Mouse (Mus musculus): ENCODE results near the gene Reep3. TPM values are rescaled to one million over a fixed set of nuclear protein-coding genes. Genes with fewer than 3 reads are reported as not detected.

Reep3 gene
- 53.3 and 54.0 TPM in 2 replicates for polyA plus RNA-seq (2016; fragmentation: Nextera tagmentation; extraction: Ambion mirVana)

GRCm38 (mm10) chr10:67096621-67097436 is at the start of gene Reep3:
Gene Reep3 (minus strand): TSS chr10:67096945.
- Histone ChIP-seq H3K9ac (peak within 1 kb of the TSS; percentile 99), H3K4me2 (replicated peaks) (peak within 1 kb of the TSS; percentile 78), H3K9me3 (replicated peaks) (no peaks in the 10 kb centered on the region), H3K4me1 (peaks cover 47% of the 10 kb centered on the region), H3K27me3 (no peaks in the 10 kb centered on the region), H3K36me3 (no peaks in the 10 kb centered on the region), H3K4me3 (peak within 1 kb of the TSS; percentile 91), H3K27ac (peak within 1 kb of the TSS; percentile 100)
- WGBS = under 1% methylated on average over 82 of the region's 97 CpGs
- peak; percentile 84 for ATAC-seq (ENCODE audit: low FRiP score)

GRCm38 (mm10) chr10:67145623-67146022 is 48.9 kb upstream of the Reep3 start:
- H3K9me3 ChIP-seq (replicated peaks) = no peaks in the 10 kb centered on the region
- H3K9ac ChIP-seq = no peak overlapping the region
- ATAC-seq (ENCODE audit: low FRiP score) = no peak
- no peaks in the 10 kb centered on the region for H3K36me3 ChIP-seq
- no peaks in the 10 kb centered on the region for H3K27me3 ChIP-seq
- no peak overlapping the region for H3K27ac ChIP-seq
- H3K4me2 ChIP-seq (replicated peaks) = no peak overlapping the region
- H3K4me3 ChIP-seq = no peak overlapping the region
- 83% methylated on average over 4 of the region's 4 CpGs for WGBS
- peaks cover 3% of the 10 kb centered on the region for H3K4me1 ChIP-seq

GRCm38 (mm10) chr10:67144269-67144668 is 47.5 kb upstream of the Reep3 start:
- Histone ChIP-seq H3K4me1 (peaks cover 3% of the 10 kb centered on the region), H3K4me3 (no peak overlapping the region), H3K9ac (no peak overlapping the region), H3K9me3 (replicated peaks) (no peaks in the 10 kb centered on the region), H3K4me2 (replicated peaks) (no peak overlapping the region), H3K36me3 (no peaks in the 10 kb centered on the region), H3K27ac (no peak overlapping the region), H3K27me3 (no peaks in the 10 kb centered on the region)
- WGBS = 66% methylated on average over 2 of the region's 2 CpGs
- ATAC-seq (ENCODE audit: low FRiP score) = no peak

- no peak for ATAC-seq (ENCODE audit: low FRiP score)
- Histone ChIP-seq H3K27me3 (no peaks in the 10 kb centered on the region), H3K4me3 (no peak overlapping the region), H3K4me1 (peaks cover 3% of the 10 kb centered on the region), H3K9ac (no peak overlapping the region), H3K36me3 (no peaks in the 10 kb centered on the region), H3K9me3 (replicated peaks) (no peaks in the 10 kb centered on the region), H3K27ac (no peak overlapping the region), H3K4me2 (replicated peaks) (no peak overlapping the region)
Observed at GRCm38 (mm10) chr10:67143661-67144060, 46.9 kb upstream of the Reep3 start.

DNA sequence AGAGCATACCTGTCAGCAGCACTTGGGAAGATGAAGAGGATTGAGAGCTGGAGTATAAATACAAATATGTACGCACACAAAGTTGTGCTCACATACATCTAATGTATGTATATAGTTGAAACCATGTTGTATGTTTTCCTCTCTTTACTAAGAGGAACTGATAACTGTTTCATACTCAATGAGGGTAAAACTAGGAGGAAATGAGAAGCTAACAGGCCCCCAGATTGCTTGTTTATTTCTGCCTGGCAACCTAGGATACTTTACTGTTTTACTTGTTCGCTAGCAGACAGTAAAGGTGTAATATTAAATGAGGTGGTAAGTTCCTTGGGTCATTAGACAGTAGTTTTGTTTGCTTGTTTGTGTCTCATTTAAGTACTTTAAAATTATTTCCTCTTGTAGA is 40.7 kb upstream of the Reep3 start:
- WGBS = 98% methylated on average over 2 of the region's 2 CpGs
- no peak for ATAC-seq (ENCODE audit: low FRiP score)
- no peaks in the 10 kb centered on the region for H3K9me3 ChIP-seq (replicated peaks)
- no peaks in the 10 kb centered on the region for H3K27me3 ChIP-seq
- H3K4me3 ChIP-seq = no peak overlapping the region
- no peaks in the 10 kb centered on the region for H3K36me3 ChIP-seq
- no peak overlapping the region for H3K4me2 ChIP-seq (replicated peaks)
- no peak overlapping the region for H3K27ac ChIP-seq
- no peaks in the 10 kb centered on the region for H3K4me1 ChIP-seq
- no peak overlapping the region for H3K9ac ChIP-seq

DNA sequence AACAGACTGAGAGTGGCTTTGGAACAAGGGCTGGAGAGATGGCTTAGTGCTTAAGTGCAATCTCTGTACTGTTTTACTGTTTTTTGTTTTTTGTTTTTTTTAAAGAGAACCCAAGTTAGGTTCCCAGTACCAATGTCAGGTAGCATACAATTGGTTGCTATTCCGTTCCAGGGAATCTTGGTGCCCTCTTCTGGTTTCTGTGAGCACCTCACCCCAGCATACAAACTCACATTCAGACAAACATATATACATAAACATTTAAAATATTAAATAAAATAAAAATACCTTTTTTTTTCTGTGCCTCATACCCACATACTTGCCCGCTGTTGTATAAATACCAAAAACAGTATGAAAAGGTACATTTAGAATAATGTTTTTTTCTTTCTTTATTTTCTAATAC is 37.6 kb upstream of the Reep3 start:
- no peak overlapping the region for H3K4me3 ChIP-seq
- no peaks in the 10 kb centered on the region for H3K4me1 ChIP-seq
- H3K27me3 ChIP-seq = no peaks in the 10 kb centered on the region
- H3K36me3 ChIP-seq = no peaks in the 10 kb centered on the region
- WGBS = 91% methylated on average over 2 of the region's 2 CpGs
- ATAC-seq (ENCODE audit: low FRiP score) = no peak
- no peaks in the 10 kb centered on the region for H3K9me3 ChIP-seq (replicated peaks)
- H3K9ac ChIP-seq = no peak overlapping the region
- H3K4me2 ChIP-seq (replicated peaks) = no peak overlapping the region
- no peak overlapping the region for H3K27ac ChIP-seq

DNA sequence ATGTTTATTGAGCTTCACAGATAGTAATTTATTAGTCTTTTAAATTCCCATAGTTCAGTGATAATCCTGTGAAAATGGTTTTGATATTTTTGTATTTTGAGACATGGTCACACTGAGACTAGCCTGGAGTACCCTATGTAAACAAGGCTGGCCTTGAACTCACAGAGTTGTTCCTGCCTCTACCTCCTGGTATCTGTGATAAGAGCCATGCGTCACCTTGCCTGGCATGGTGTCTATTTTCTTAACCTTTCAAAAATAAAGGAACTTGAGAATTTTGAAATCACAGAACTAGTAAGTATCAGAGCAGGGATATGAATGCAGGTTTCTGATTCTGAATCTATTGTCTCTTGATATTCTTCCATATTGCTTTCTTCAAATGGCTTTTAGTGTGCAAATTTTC is 35.0 kb upstream of the Reep3 start:
- H3K9ac ChIP-seq = no peak overlapping the region
- H3K36me3 ChIP-seq = no peaks in the 10 kb centered on the region
- no peaks in the 10 kb centered on the region for H3K9me3 ChIP-seq (replicated peaks)
- H3K27me3 ChIP-seq = no peaks in the 10 kb centered on the region
- 79% methylated on average over 1 of the region's 1 CpGs for WGBS
- no peak overlapping the region for H3K27ac ChIP-seq
- peaks cover 12% of the 10 kb centered on the region for H3K4me1 ChIP-seq
- no peak overlapping the region for H3K4me3 ChIP-seq
- no peak for ATAC-seq (ENCODE audit: low FRiP score)
- H3K4me2 ChIP-seq (replicated peaks) = no peak overlapping the region

- Histone ChIP-seq H3K36me3 (no peaks in the 10 kb centered on the region), H3K27ac (no peak overlapping the region), H3K9ac (no peak overlapping the region), H3K4me3 (no peak overlapping the region), H3K9me3 (replicated peaks) (no peaks in the 10 kb centered on the region), H3K4me1 (peaks cover 12% of the 10 kb centered on the region), H3K4me2 (replicated peaks) (no peak overlapping the region), H3K27me3 (no peaks in the 10 kb centered on the region)
- no peak for ATAC-seq (ENCODE audit: low FRiP score)
- WGBS = 63% methylated on average over 1 of the region's 1 CpGs
Observed at GRCm38 (mm10) chr10:67129531-67129930, 32.8 kb upstream of the Reep3 start.

GRCm38 (mm10) chr10:67126859-67127758 is 30.4 kb upstream of the Reep3 start:
- WGBS = 1% methylated on average over 73 of the region's 115 CpGs
- Histone ChIP-seq H3K27ac (peak overlapping the region; percentile 93), H3K9me3 (replicated peaks) (no peaks in the 10 kb centered on the region), H3K36me3 (no peaks in the 10 kb centered on the region), H3K27me3 (no peaks in the 10 kb centered on the region), H3K4me2 (replicated peaks) (peak overlapping the region; percentile 94), H3K9ac (peak overlapping the region; percentile 96), H3K4me3 (peak overlapping the region; percentile 92), H3K4me1 (peaks cover 15% of the 10 kb centered on the region)
- ATAC-seq (ENCODE audit: low FRiP score) = peak; percentile 85

- H3K4me2 ChIP-seq (replicated peaks) = peak overlapping the region; percentile 94
- H3K4me1 ChIP-seq = peaks cover 19% of the 10 kb centered on the region
- ATAC-seq (ENCODE audit: low FRiP score) = peak; percentile 82
- no peaks in the 10 kb centered on the region for H3K36me3 ChIP-seq
- 2% methylated on average over 49 of the region's 50 CpGs for WGBS
- no peaks in the 10 kb centered on the region for H3K9me3 ChIP-seq (replicated peaks)
- peak overlapping the region; percentile 92 for H3K4me3 ChIP-seq
- H3K27me3 ChIP-seq = no peaks in the 10 kb centered on the region
- peak overlapping the region; percentile 96 for H3K9ac ChIP-seq
- peak overlapping the region; percentile 93 for H3K27ac ChIP-seq
Observed at GRCm38 (mm10) chr10:67126061-67126858, 29.5 kb upstream of the Reep3 start.

- Histone ChIP-seq H3K4me1 (peaks cover 23% of the 10 kb centered on the region), H3K27ac (no peak overlapping the region), H3K4me3 (no peak overlapping the region), H3K27me3 (no peaks in the 10 kb centered on the region), H3K9ac (no peak overlapping the region), H3K9me3 (replicated peaks) (no peaks in the 10 kb centered on the region), H3K36me3 (no peaks in the 10 kb centered on the region), H3K4me2 (replicated peaks) (no peak overlapping the region)
- 82% methylated on average over 4 of the region's 4 CpGs for WGBS
- ATAC-seq (ENCODE audit: low FRiP score) = no peak
Observed at GRCm38 (mm10) chr10:67124156-67124555, 27.4 kb upstream of the Reep3 start.

DNA sequence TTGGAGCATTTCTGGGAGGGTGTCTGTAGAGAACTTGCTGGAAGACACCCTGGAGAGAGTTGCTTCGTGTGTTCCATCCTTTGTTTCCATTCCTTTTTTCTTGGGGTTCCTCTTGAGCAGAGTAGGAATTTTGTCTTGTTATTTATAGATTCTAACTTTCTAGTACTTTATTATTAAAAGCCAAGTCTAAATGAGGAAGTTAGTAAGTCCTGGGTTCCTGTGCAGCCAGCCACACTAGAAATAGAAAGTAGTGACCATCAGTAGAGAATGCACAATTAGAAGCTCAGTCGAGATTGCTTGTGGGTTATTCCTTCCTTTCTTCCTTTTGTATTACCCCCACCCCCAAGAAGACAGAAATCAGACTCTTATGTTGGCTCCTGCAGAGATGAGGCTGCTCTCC is 27.0 kb upstream of the Reep3 start:
- H3K27ac ChIP-seq = no peak overlapping the region
- no peak overlapping the region for H3K4me2 ChIP-seq (replicated peaks)
- no peaks in the 10 kb centered on the region for H3K9me3 ChIP-seq (replicated peaks)
- H3K36me3 ChIP-seq = no peaks in the 10 kb centered on the region
- no peaks in the 10 kb centered on the region for H3K27me3 ChIP-seq
- 54% methylated on average over 2 of the region's 2 CpGs for WGBS
- no peak overlapping the region for H3K4me3 ChIP-seq
- no peak for ATAC-seq (ENCODE audit: low FRiP score)
- peaks cover 23% of the 10 kb centered on the region for H3K4me1 ChIP-seq
- no peak overlapping the region for H3K9ac ChIP-seq
